Mouse (Mus musculus) MEL (cell line): ENCODE measurements around the gene Has1.

Experiments
- CHD2 ChIP-seq: IDR thresholded peaks from 2 replicates; pipeline ENCODE4 v1.6.1; 2011; ENCODE audit warnings: low read length, improper control_type of control experiment
- CTCF ChIP-seq, 3 experiments: IDR thresholded peaks in 2 of 3; conservative IDR thresholded peaks in 1 of 3; 2 replicates each; pipeline ENCODE4 v1.5.1; 2011 to 2012; ENCODE audit warnings: low read length in 3 of 3, low read depth in 2 of 3, mild to moderate bottlenecking in 2 of 3, improper control_type of control experiment in 1 of 3, inconsistent platforms in 1 of 3, mixed read lengths in 1 of 3, moderate library complexity in 1 of 3; ENCODE audit not compliant: control insufficient read depth in 1 of 3, insufficient read depth in 1 of 3, poor library complexity in 1 of 3, severe bottlenecking in 1 of 3
- ELF1 ChIP-seq: IDR thresholded peaks from 2 replicates; pipeline ENCODE4 v1.6.1; 2014; ENCODE audit warnings: low read depth, mild to moderate bottlenecking, inconsistent platforms, low read length, improper control_type of control experiment, moderate library complexity
- GATA1 ChIP-seq: IDR thresholded peaks from 2 replicates; pipeline ENCODE4 v1.6.1; 2011; ENCODE audit warnings: low read depth, low read length, improper control_type of control experiment
- HCFC1 ChIP-seq: IDR thresholded peaks from 2 replicates; pipeline ENCODE4 v1.6.1; 2012; ENCODE audit warnings: low read depth, mild to moderate bottlenecking, inconsistent platforms, low read length, improper control_type of control experiment, moderate library complexity
- MAX ChIP-seq: IDR thresholded peaks from 2 replicates; pipeline ENCODE4 v1.6.1; 2011; ENCODE audit warnings: low read length, improper control_type of control experiment
- MAZ ChIP-seq: IDR thresholded peaks from 2 replicates; pipeline ENCODE4 v1.6.1; 2012; ENCODE audit warnings: low read depth, mild to moderate bottlenecking, inconsistent platforms, low read length, improper control_type of control experiment
- MYC ChIP-seq: IDR thresholded peaks from 2 replicates; pipeline ENCODE4 v1.6.1; 2011; ENCODE audit warnings: low read depth, mild to moderate bottlenecking, low read length, improper control_type of control experiment, moderate library complexity
- POLR2A ChIP-seq, 2 experiments: IDR thresholded peaks; 2 replicates each; pipeline ENCODE4 v1.6.1; 2011 to 2012; ENCODE audit warnings: low read length in 2 of 2, mild to moderate bottlenecking in 2 of 2, control low read depth in 1 of 2, improper control_type of control experiment in 1 of 2, low read depth in 1 of 2, moderate library complexity in 1 of 2; ENCODE audit not compliant: control insufficient read depth in 1 of 2, insufficient read depth in 1 of 2, poor library complexity in 1 of 2
- POLR2AphosphoS2 ChIP-seq: IDR thresholded peaks from 2 replicates; pipeline ENCODE4 v1.6.1; 2011; ENCODE audit warnings: low read length, improper control_type of control experiment
- RCOR1 ChIP-seq: IDR thresholded peaks from 2 replicates; pipeline ENCODE4 v1.6.1; 2012; ENCODE audit warnings: low read depth, mild to moderate bottlenecking, inconsistent platforms, low read length, improper control_type of control experiment
- UBTF ChIP-seq: IDR thresholded peaks from 2 replicates; pipeline ENCODE4 v1.6.1; 2012; ENCODE audit warnings: low read depth, mild to moderate bottlenecking, inconsistent platforms, low read length, improper control_type of control experiment, moderate library complexity, borderline replicate concordance; ENCODE audit not compliant: insufficient read depth
- ZNF384 ChIP-seq: IDR thresholded peaks from 2 replicates; pipeline ENCODE4 v1.6.1; 2012; ENCODE audit warnings: low read depth, mild to moderate bottlenecking, inconsistent platforms, low read length, improper control_type of control experiment

- TF ChIP-seq MAX (no peak), UBTF (no peak), POLR2A (IDR thresholded peaks at IDR 0.05; ENCODE audit: control insufficient read depth in 1 of 2, insufficient read depth in 1 of 2, low read depth in 1 of 2, low read length in 2 of 2, poor library complexity in 1 of 2) (no peak), RCOR1 (no peak), ZNF384 (no peak), MAZ (no peak), MYC (no peak), POLR2AphosphoS2 (no peak), ELF1 (no peak), CHD2 (no peak), CTCF (IDR thresholded peaks at IDR 0.05 in 2 of 3, conservative IDR thresholded peaks at IDR 0.05 in 1 of 3; ENCODE audit: control insufficient read depth in 1 of 3, insufficient read depth in 1 of 3, low read depth in 2 of 3, low read length in 3 of 3, poor library complexity in 1 of 3, severe bottlenecking in 1 of 3) (no peak), HCFC1 (no peak), GATA1 (no peak)
These were observed 14.2 kb downstream of the Has1 start for GRCm38 (mm10) chr17:17840796-17841195.
